Mouse (Mus musculus): ENCODE data around the gene Arhgap40.

DNA sequence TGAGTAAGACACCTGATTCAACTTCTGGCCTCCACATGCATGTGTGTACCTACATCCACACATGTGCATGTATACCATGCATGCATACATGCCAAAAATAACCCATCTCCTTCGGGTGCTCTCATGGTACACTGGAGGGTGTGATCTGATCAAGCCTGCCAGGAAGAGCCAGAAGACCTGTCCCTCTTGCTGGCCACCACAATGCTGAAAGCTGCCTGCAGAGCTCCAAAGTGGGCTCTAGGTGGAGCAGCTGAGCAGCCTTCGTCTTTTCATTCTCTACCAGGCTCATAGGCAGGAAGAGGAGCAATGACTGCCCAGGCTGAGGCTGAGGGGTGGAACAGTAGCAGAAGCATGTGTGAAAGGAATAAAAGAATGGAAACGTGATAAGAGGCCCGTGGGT, 21.5 kb downstream of the Arhgap40 start:
- TF ChIP-seq CTCF (IDR thresholded peaks at IDR 0.05; ENCODE audit: borderline replicate concordance, insufficient read depth, low read length) (peak; percentile 31; the same call in 1 of the 2 replicates), POLR2A (IDR thresholded peaks at IDR 0.05; ENCODE audit: low read depth, low read length) (no peak)
